In genomic region chr5:104228497-104228896, GRCm38 (mm10) we compare ENCODE assay signal across 22 mouse cellular contexts. TPM values are rescaled to one million over a fixed set of nuclear protein-coding genes. Genes with fewer than 3 reads are reported as not detected.
"Had no signal": no experiment of that assay in that cellular context is flagged by ENCODE, and none has a peak within 500 bp of the region (broad histone marks: within the 10 kb centered on the region; RNA-seq: fewer than 3 reads in every experiment).

No protein-coding gene starts in this region.

- ATAC-seq: midbrain, embryonic 16.5 days had no signal

- H3K9ac ChIP-seq: lung, embryonic 14.5 days; midbrain, embryonic 12.5 days; neural tube, embryonic 12.5 days; stomach, embryonic 15.5 days had no signal

- H3K4me3 ChIP-seq: midbrain, embryonic 12.5 days; neural tube, embryonic 12.5 days; stomach, embryonic 15.5 days had no signal

- H3K4me1 ChIP-seq: neural tube, embryonic 12.5 days; stomach, embryonic 15.5 days had no signal

- H3K36me3 ChIP-seq: midbrain, embryonic 12.5 days; neural tube, embryonic 12.5 days; stomach, embryonic 15.5 days had no signal

- H3K9me3 ChIP-seq: midbrain, embryonic 12.5 days; neural tube, embryonic 12.5 days; stomach, embryonic 15.5 days had no signal

- DNase-seq: lung, adult 18-20 months; lung, embryonic 14.5 days; lung, postnatal 10 days; lung, postnatal 4 days; right cerebral cortex, postnatal 14 days; thymus, adult 2 months; thymus, postnatal 25 days; thymus, postnatal 4 days had no signal

- H3K27me3 ChIP-seq: midbrain, embryonic 12.5 days; neural tube, embryonic 12.5 days; stomach, embryonic 15.5 days had no signal

- H3K27ac ChIP-seq: midbrain, embryonic 12.5 days; neural tube, embryonic 12.5 days; stomach, embryonic 15.5 days; stomach, postnatal 0 days had no signal

- H3K4me2 ChIP-seq: lung, embryonic 14.5 days; midbrain, embryonic 12.5 days; neural tube, embryonic 12.5 days; stomach, embryonic 15.5 days had no signal

RNA-seq across cellular contexts. Expression of gene Dmp1, which starts 26.1 kb away (rescaled TPM):
- total RNA-seq: megakaryocyte, adult 5-6 weeks; monocyte, adult 5-6 weeks; neutrophil, adult 5-6 weeks had no signal
- polyA plus RNA-seq: liver, embryonic 16.5 days; neural tube, embryonic 14.5 days; testis, adult 2 months; thymus, adult 2 months had no signal

RNA-seq across cellular contexts. Expression of gene Dspp, which starts 58.0 kb away (rescaled TPM):
- total RNA-seq: megakaryocyte, adult 5-6 weeks; monocyte, adult 5-6 weeks; neutrophil, adult 5-6 weeks had no signal
- polyA plus RNA-seq: liver, embryonic 16.5 days; lung, embryonic 14.5 days; lung, embryonic 16.5 days; midbrain, embryonic 12.5 days; midbrain, embryonic 16.5 days; neural tube, embryonic 12.5 days; neural tube, embryonic 14.5 days; spleen, adult 2 months; stomach, embryonic 15.5 days; stomach, postnatal 0 days; testis, adult 2 months; thymus, adult 2 months; urinary bladder, adult 2 months had no signal
